Mouse (Mus musculus): ENCODE measurements around the gene Creb3l1. TPM values are rescaled to one million over a fixed set of nuclear protein-coding genes. Genes with fewer than 3 reads are reported as not detected.

Creb3l1 gene
- polyA plus RNA-seq, 1 experiment from 2014 or later: 2.9 TPM

DNA sequence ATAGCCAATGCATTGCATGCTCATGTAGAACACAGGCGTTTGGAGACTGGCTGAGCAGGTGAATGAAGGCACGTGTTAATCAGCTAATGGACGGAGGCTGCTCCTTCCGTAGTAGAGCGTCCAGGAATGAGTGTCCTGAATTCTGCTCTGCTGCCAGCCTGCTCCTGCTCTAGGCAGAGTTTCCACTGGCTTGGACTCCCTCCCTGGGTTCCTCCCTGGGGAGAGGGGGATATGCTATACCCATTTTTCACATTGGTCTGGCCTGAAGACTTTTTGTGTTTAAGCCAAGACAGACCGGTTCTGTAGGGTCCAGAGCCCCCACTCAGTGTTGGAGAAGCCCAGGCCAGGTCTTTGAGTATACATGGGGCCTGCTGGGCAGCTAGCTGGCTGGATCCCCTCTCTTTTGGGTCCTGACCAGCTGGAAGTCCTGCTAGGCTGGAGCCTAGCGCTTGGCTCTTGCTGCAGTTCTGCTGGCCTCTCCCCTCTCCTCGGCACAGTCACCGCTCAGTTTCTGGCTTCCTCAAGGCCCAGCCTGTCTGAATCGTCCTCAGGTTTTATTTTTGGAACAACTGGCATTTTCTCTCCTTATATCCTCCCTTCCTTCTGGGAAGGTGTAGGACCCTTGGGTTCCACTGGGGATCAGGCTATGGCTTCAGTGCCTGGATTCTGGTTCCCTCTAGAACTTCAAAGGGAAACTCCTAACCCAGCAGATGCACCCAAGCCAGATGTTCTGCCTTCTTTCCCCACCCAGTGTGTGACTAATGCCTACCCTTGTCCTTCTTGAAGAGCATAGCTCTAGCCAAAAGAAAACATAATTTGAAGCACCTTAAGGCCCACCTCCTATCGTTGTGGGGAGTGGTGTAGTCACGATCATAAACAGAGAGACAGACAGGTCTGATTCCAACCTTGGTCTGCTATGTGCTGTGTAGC, 12.6 kb downstream of the Creb3l1 start:
- no peak for ATAC-seq (ENCODE audit: low FRiP score, low read depth)
- H3K27ac ChIP-seq (replicated peaks): no peak overlapping the region
- WGBS: 79% methylated on average over 12 of the region's 12 CpGs
- no peak overlapping the region for H3K4me3 ChIP-seq
- no peaks in the 10 kb centered on the region for H3K9me3 ChIP-seq
- no peak overlapping the region for H3K4me2 ChIP-seq
- H3K36me3 ChIP-seq: no peaks in the 10 kb centered on the region
- peaks cover 17% of the 10 kb centered on the region for H3K4me1 ChIP-seq (replicated peaks)
- H3K27me3 ChIP-seq: no peaks in the 10 kb centered on the region
- no peak overlapping the region for H3K9ac ChIP-seq

DNA sequence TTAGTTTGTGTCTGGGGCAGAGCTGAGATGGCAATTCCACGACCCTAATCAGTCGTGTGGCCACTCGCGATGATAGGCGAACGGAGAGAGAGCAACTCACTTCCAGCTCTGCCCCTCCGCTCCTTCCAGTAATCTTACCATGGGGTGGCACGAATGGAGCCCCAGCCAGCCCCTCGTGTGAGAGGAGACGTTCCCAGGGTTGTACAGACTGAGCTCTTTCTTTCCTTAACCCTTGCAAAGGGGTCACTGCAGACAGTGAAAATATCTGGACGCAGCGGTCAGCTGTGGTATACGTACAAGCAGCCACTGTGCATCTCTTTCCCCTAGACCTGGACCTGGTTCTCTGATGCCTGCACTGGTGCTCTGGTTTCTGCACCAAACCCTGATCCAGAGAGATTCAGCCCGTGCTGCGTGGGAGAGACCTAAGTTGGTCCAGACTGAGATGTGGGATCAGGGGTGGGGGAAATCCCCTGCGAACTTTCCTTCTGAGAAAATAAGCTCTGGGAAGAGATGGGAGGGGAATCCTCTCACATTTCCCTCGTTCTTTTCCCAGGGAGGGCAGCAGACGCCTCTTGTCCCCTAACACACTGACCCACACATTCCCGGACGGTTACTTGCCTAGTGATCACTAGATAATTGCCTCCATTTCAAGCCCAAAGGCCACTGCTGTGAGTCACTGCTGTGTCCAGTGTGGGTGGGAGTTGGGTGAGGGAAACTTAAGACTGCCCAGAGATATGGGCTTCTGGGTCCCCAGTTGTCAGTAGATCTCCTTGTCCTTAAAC, 15.5 kb downstream of the Creb3l1 start:
- Histone ChIP-seq H3K4me3 (peak overlapping the region; percentile 52), H3K4me2 (peak overlapping the region; percentile 91), H3K4me1 (replicated peaks) (peaks cover 21% of the 10 kb centered on the region), H3K27ac (replicated peaks) (peak overlapping the region; percentile 86), H3K36me3 (no peaks in the 10 kb centered on the region), H3K9ac (peak overlapping the region; percentile 54), H3K27me3 (0 out of 2 replicates have a peak, but pooled peaks cover 3% of the 10 kb centered on the region), H3K9me3 (no peaks in the 10 kb centered on the region)
- 3% methylated on average over 20 of the region's 20 CpGs for WGBS
- peak; percentile 40; the same call in 1 of the 2 replicates for ATAC-seq (ENCODE audit: low FRiP score, low read depth)

DNA sequence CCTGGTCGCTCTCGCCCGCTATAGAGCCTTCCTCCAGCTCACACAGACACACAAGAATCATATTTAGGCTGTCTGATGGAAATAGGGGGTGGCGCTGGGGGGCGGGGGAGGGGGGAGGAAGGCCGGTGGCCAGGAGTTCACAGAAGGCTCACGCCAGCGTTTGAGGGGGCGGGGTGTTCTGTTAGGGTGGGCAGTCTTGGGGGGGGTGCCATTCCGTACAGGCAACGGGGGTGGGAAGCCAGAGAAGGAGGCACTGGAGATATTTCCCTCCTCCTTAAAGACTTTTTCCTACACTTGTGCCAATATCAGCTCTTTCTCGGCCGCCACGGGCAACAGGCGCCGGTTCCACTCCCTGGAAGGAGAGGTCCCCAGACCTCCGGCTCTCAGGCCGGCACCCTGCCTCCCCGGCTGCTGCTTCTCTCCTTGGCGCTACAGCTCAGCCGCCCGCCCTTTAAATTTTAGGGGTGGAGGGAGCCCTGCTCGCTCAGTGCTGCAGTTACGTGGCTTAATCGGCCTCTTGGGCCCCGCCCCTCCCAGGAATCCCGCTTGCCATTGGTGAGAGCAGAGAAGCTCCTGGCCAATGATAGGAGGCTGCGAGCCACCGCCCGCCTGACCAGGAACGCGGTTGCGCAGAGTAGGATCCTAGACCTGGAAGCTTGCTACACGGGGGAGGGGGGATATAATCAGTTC, 16.2 kb downstream of the Creb3l1 start:
- peak; percentile 98 for ATAC-seq (ENCODE audit: low FRiP score, low read depth)
- Histone ChIP-seq H3K9ac (peak overlapping the region; percentile 64), H3K27me3 (0 out of 2 replicates have a peak, but pooled peaks cover 3% of the 10 kb centered on the region), H3K4me1 (replicated peaks) (peaks cover 21% of the 10 kb centered on the region), H3K27ac (replicated peaks) (peak overlapping the region; percentile 86), H3K9me3 (no peaks in the 10 kb centered on the region), H3K4me2 (peak overlapping the region; percentile 91), H3K4me3 (peak overlapping the region; percentile 52), H3K36me3 (no peaks in the 10 kb centered on the region)
- under 1% methylated on average over 34 of the region's 34 CpGs for WGBS

DNA sequence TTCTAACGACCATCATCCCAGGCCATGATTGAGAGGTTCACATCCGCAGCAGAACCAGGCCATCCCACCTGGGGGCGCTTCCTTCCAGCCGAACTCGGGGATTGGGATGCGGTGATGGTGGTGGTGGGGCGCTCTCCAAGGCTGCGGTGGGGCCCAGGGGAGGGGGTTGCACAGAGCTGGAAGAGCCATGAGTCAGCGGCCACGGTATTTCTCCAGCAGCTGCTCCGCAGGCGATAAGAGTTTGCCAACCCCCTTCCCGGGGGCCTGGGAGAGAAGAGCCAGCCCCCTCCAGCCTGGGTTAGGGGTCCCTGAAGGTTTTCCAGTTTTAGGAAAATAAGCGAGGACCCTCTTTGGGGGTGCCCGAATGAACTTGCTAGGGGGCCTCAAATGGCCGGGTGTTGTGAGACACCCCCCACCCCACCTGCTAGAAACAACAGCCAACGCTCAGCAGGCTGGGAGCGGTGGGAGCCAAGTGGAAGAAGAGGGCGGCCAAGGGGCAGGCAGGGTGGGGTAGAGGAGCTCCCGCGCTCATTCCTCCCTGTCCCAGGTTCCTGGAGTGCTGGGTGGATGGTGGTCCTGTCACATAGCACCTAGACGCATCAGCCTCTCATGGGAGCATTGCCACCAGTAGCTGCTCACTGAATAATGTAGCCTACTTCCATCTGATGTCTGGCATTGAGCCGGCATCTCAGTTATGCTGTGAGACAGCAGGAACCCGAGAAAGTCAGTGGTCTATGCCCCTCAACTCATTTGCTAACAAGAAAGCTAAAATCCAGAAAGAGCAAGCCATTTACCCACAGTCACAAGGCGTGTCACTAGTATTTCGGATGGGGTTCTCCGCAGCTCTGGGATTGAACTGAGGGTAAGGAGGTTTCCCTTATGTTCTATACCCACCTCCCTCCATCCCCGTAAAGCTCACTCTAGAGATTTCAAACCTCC, 17.1 kb downstream of the Creb3l1 start:
- Histone ChIP-seq H3K27ac (replicated peaks) (peak overlapping the region; percentile 86), H3K9ac (peak overlapping the region; percentile 64), H3K4me1 (replicated peaks) (peaks cover 21% of the 10 kb centered on the region), H3K4me3 (peak overlapping the region; percentile 52), H3K36me3 (no peaks in the 10 kb centered on the region), H3K9me3 (no peaks in the 10 kb centered on the region), H3K27me3 (0 out of 2 replicates have a peak, but pooled peaks cover 3% of the 10 kb centered on the region), H3K4me2 (peak overlapping the region; percentile 91)
- WGBS: 1% methylated on average over 28 of the region's 28 CpGs
- ATAC-seq (ENCODE audit: low FRiP score, low read depth): peak; percentile 16; the same call in 1 of the 2 replicates

DNA sequence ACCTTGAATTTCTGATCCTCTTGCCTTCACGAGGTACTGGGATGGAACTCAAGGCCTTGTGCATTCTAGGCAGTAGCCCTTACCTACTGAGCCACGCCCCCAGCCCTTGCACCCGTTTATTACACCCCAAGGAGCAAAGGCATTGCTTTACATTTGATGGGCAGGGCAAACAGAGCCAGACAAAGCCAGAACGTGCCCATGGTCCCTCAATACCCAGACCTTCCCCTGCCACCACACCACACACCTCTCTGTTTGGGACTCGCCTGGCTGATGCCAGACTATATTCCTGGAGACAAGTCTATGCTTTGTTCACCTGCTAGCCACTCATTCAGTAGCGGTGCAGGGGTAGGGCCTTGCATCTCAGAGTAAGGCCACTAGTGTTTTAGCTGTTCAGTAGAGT, 17.8 kb downstream of the Creb3l1 start:
- no peaks in the 10 kb centered on the region for H3K9me3 ChIP-seq
- H3K9ac ChIP-seq: 0 out of 2 replicates have a peak overlapping the region, but pooled peaks have one; percentile 64
- H3K4me3 ChIP-seq: peak overlapping the region; percentile 52; the same call in 1 of the 2 replicates
- no peaks in the 10 kb centered on the region for H3K36me3 ChIP-seq
- H3K27ac ChIP-seq (replicated peaks): no peak overlapping the region
- peak overlapping the region; percentile 91 for H3K4me2 ChIP-seq
- 47% methylated on average over 6 of the region's 6 CpGs for WGBS
- 0 out of 2 replicates have a peak, but pooled peaks cover 3% of the 10 kb centered on the region for H3K27me3 ChIP-seq
- ATAC-seq (ENCODE audit: low FRiP score, low read depth): no peak
- H3K4me1 ChIP-seq (replicated peaks): peaks cover 21% of the 10 kb centered on the region

DNA sequence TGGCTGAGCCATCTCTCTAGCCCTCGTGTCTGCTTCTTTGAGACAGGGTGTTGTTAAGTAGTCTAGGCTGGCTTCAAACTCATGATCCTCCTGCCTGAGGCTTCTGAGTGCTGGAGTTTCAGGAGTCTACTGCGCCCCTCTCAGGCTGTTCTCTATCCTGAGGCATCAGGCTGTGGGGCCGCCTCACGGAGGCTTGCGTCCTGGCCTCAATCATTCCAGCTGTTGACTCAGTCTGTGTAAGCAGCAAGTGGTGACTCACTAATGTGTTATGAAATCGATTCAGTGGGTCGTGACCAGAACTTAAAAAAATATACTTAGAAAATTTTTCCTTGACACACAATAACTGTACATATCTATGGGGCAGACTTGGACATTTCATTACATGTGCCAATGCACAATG, 19.7 kb downstream of the Creb3l1 start:
- H3K4me2 ChIP-seq: no peak overlapping the region
- 76% methylated on average over 7 of the region's 7 CpGs for WGBS
- no peak for ATAC-seq (ENCODE audit: low FRiP score, low read depth)
- H3K4me3 ChIP-seq: no peak overlapping the region
- H3K9me3 ChIP-seq: no peaks in the 10 kb centered on the region
- 0 out of 2 replicates have a peak, but pooled peaks cover 3% of the 10 kb centered on the region for H3K27me3 ChIP-seq
- peaks cover 21% of the 10 kb centered on the region for H3K4me1 ChIP-seq (replicated peaks)
- H3K36me3 ChIP-seq: no peaks in the 10 kb centered on the region
- no peak overlapping the region for H3K9ac ChIP-seq
- H3K27ac ChIP-seq (replicated peaks): no peak overlapping the region

DNA sequence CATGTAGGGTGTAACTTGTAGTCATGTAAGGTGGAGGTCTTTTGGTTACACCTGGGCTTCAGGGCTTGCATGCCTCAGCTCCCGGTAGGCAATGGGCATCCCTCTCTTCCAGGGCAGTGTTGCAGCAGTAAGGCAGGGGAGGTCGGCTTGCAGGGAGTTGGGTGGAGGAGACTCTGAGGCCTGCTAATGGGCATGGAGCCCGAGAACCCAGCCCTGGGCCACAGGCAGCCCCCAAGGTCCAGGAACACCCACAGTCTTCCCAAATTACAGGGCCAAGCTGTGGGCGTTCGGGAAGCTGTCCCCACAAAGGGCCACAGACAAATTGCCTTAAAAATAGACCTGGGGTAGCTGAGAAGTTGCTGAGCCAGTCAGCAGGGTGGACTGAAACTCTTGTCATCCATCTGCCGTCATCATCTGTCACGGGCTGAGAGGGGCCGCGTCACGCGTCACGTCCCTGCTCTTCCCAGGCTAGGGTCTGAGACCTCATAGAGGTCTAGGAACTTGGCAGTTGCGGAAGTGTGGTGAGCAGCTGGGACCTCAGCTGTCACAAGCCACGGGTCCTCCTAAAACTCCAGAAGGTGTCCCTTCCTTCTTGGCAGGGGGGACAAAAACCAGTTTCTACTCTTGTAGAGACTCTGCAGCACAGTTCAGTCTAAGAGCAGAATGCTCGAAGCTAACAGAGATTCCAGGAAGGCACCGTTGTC, 26.2 kb downstream of the Creb3l1 start:
- Histone ChIP-seq H3K4me1 (replicated peaks) (no peaks in the 10 kb centered on the region), H3K9me3 (no peaks in the 10 kb centered on the region), H3K9ac (no peak overlapping the region), H3K27me3 (no peaks in the 10 kb centered on the region), H3K36me3 (no peaks in the 10 kb centered on the region), H3K4me2 (no peak overlapping the region), H3K27ac (replicated peaks) (no peak overlapping the region), H3K4me3 (no peak overlapping the region)
- WGBS: 83% methylated on average over 16 of the region's 16 CpGs
- ATAC-seq (ENCODE audit: low FRiP score, low read depth): no peak

DNA sequence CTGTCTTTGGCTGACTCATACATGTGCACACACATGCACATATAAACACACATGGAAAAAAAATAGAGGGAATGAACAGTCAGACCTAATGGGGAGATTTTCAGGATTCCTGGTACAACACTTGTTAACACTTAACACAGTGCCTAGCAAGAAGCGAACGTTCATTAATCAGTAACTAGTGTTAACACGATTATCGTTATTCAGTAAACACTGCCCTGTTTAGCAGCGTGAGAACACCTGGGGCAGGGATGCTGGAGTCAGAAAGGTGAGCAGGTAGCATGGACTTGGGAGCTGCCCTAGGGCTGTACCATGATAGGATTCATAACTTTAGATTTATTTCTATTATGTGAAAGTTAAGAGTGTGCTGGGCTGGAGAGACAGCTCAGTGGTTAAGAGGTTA, 28.3 kb downstream of the Creb3l1 start:
- ATAC-seq (ENCODE audit: low FRiP score, low read depth): no peak
- Histone ChIP-seq H3K9me3 (no peaks in the 10 kb centered on the region), H3K27me3 (no peaks in the 10 kb centered on the region), H3K4me2 (no peak overlapping the region), H3K4me3 (no peak overlapping the region), H3K27ac (replicated peaks) (no peak overlapping the region), H3K4me1 (replicated peaks) (no peaks in the 10 kb centered on the region), H3K36me3 (no peaks in the 10 kb centered on the region), H3K9ac (no peak overlapping the region)
- WGBS: 91% methylated on average over 5 of the region's 5 CpGs

DNA sequence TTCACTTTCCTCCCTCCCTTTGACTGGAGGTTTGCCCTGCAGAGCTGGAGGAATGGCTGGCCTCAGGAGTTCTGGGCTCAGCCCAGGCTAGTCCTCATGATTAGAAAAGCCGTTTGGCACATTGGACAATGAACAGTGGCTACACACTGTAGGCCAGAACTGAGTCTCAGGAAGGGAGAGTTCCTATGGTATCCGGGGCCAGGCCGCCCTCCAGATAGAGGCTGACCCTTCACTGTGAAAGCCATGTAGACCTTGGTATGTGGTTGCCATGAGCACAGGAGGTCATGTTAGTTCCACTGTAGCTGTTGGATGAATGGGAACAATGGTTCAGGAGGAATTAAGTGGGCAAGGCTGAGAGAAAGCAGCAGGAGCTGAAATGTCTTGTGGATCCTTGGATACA, 30.9 kb downstream of the Creb3l1 start:
- Histone ChIP-seq H3K27me3 (no peaks in the 10 kb centered on the region), H3K9ac (no peak overlapping the region), H3K36me3 (no peaks in the 10 kb centered on the region), H3K9me3 (no peaks in the 10 kb centered on the region), H3K27ac (replicated peaks) (no peak overlapping the region; the same call in 1 of the 2 replicates), H3K4me3 (no peak overlapping the region), H3K4me2 (no peak overlapping the region), H3K4me1 (replicated peaks) (no peaks in the 10 kb centered on the region)
- no peak for ATAC-seq (ENCODE audit: low FRiP score, low read depth)
- WGBS: 30% methylated on average over 3 of the region's 3 CpGs

DNA sequence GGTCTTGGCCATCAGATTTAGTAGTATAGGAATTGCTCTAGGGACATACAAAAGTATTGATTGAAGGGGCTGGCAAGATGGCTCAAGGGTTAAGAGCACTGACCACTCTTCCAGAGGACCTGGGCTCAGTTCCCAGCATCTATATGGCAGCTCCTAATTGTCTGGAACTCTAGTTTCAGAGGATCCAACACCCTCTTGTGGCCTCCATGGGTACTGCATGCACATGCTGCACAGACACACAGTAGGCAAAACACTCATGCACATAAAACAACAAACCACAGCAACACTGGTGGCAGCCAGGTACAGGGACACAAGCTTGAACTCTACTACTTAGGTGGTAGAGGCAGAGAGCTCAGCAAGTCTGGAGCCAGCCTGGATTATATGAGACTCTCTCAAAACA, 34.6 kb downstream of the Creb3l1 start:
- Histone ChIP-seq H3K4me2 (no peak overlapping the region), H3K27me3 (no peaks in the 10 kb centered on the region), H3K4me1 (replicated peaks) (0 out of 2 replicates have a peak, but pooled peaks cover 7% of the 10 kb centered on the region), H3K27ac (replicated peaks) (no peak overlapping the region), H3K9ac (no peak overlapping the region), H3K36me3 (no peaks in the 10 kb centered on the region), H3K9me3 (no peaks in the 10 kb centered on the region), H3K4me3 (no peak overlapping the region)
- no peak for ATAC-seq (ENCODE audit: low FRiP score, low read depth)
